Mouse (Mus musculus) neutrophil, adult 5-6 weeks (primary cell): ENCODE measurements around the gene Gm20795. TPM values are rescaled to one million over a fixed set of nuclear protein-coding genes. Genes with fewer than 3 reads are reported as not detected.
"Not testable (repeated sequence)": the region's sequence is repeated elsewhere in the genome, so short reads cannot be mapped to it uniquely, and the experiment has no call there.

ENCODE experiments used
- ATAC-seq: fragments of 151-379, 151-347 bp; 2 replicates; pipeline ENCODE4 v1.8.0; 2017; ENCODE audit warnings: mild to moderate bottlenecking, moderate TSS enrichment; ENCODE audit not compliant: insufficient number of reproducible peaks, poor library complexity, low FRiP score, severe bottlenecking; ENCODE audit errors: extremely low read depth
- total RNA-seq: library from RNA; stranded (forward); fragments of 200-1000 nt; gene quantifications from 2 replicates; pipeline ENCODE4 v1.2.3, GENCODE M21; 2017

Gene Gm20795
- not detected in 2 replicates for total RNA-seq

DNA sequence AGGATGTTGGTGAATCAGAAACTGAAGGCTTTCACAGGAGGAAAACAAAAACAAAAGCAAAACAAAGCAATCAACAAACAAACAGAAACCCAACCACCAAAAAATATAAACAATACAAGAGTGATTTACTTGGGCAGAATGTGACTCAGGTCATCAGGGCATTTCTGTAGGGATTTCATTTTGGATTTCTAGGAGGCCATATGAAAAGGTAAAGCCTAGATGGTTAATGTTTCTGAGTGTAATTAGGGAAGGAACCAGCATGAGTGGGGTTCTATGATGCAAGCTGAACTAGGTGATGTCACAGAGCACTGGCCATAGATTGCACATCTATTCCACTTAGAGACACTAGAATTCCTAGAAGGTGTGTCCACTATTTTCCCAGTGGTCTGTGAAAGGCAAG lies at the start of gene Gm20795:
TSS of gene Gm20795 (plus strand) at position 301 of the 400 bp plus-strand sequence.
- not testable (repeated sequence) for ATAC-seq

DNA sequence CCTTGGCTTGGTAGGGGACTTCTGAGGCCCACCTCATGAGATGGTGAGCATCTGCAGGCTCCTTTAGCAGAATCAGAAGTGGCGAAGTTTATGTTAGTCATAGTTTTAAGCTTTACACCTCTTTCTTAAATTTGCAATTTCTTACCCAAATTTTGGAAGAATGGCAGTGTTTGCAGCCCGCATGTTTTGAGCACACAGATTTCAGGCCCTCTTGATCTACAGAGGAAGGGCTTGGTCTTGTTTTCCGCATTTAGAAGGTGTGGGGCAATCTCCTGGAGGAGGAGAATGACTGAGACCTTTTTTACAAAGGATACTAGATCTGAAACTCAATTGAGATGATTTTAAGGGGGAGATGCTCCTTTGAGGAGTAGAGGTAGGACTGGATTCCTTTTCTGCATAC lies 29.0 kb upstream of the Gm20795 start, which contains the start of gene Gm21797:
TSS of gene Gm21797 (minus strand) at position 101 of the 400 bp plus-strand sequence.
- ATAC-seq, result not testable (repeated sequence)

Other genes with a start within 250 kb of the Gm20795 start
- gene Gm21852, start 152.9 kb upstream of the Gm20795 start, total RNA-seq, result not detected in 2 replicates
- not detected in 2 replicates for gene Gm21797, start 29.1 kb upstream of the Gm20795 start, total RNA-seq